Mouse (Mus musculus) midbrain, postnatal 0 days (tissue): ENCODE data around the gene Emc6. TPM values are rescaled to one million over a fixed set of nuclear protein-coding genes. Genes with fewer than 3 reads are reported as not detected.

Experiments
- ATAC-seq: fragments of 200-750 bp; cut with Nextera tagmentation; 2 replicates; pipeline ENCODE4 v1.8.0; 2017; ENCODE audit warnings: moderate number of reproducible peaks, mild to moderate bottlenecking, moderate TSS enrichment, moderate library complexity; ENCODE audit not compliant: low FRiP score
- DNase-seq: peaks from one replicate; pipeline ENCODE4 v3.0.0-alpha.2; 2015; ENCODE audit warnings: low spot score
- H3K27ac ChIP-seq: fragments of 300-500 bp; sonication (generic); 2 replicates; pipeline ENCODE4 v1.5.1; 2014; ENCODE audit warnings: low read depth, mild to moderate bottlenecking, low read length, mixed read lengths
- H3K27me3 ChIP-seq: fragments of 300-500 bp; sonication (generic); 2 replicates; pipeline ENCODE4 v1.6.1; 2014; ENCODE audit warnings: low read length, control low read depth, mixed read lengths; ENCODE audit not compliant: insufficient read depth
- H3K36me3 ChIP-seq: fragments of 300-500 bp; sonication (generic); 2 replicates; pipeline ENCODE4 v1.6.1; 2014; ENCODE audit warnings: low read length, control low read depth, mixed read lengths; ENCODE audit not compliant: insufficient read depth
- H3K4me1 ChIP-seq: fragments of 300-500 bp; sonication (generic); 2 replicates; pipeline ENCODE4 v1.6.1; 2014; ENCODE audit warnings: mild to moderate bottlenecking, control low read depth, antibody characterized with exemption, low read length, mixed read lengths; ENCODE audit not compliant: insufficient read depth
- H3K4me2 ChIP-seq: fragments of 300-500 bp; sonication (generic); 2 replicates; pipeline ENCODE4 v1.6.1; 2014; ENCODE audit warnings: low read depth, mild to moderate bottlenecking, low read length, mixed read lengths; ENCODE audit not compliant: poor library complexity, severe bottlenecking
- H3K4me3 ChIP-seq: fragments of 300-500 bp; sonication (generic); 2 replicates; pipeline ENCODE4 v1.5.1; 2014; ENCODE audit warnings: low read depth, mild to moderate bottlenecking, low read length, moderate library complexity
- H3K9ac ChIP-seq: fragments of 300-500 bp; sonication (generic); replicated peaks from 2 replicates; pipeline ENCODE4 v1.6.1; 2014; ENCODE audit warnings: mild to moderate bottlenecking, low read length, moderate library complexity, mixed read lengths; ENCODE audit not compliant: poor library complexity, severe bottlenecking
- H3K9me3 ChIP-seq: fragments of 300-500 bp; sonication (generic); 2 replicates; pipeline ENCODE4 v1.6.1; 2016; ENCODE audit warnings: low read length, control low read depth
- CTCF ChIP-seq: IDR thresholded peaks from 2 replicates; pipeline ENCODE4 v1.5.1; 2016; ENCODE audit warnings: antibody characterized with exemption, mild to moderate bottlenecking
- WGBS: fragments of 180-500 bp; shearing (Covaris S2); extraction: QIAGEN DNeasy Blood & Tissue Kit; methylation state at CpG from one replicate; pipeline ENCODE4 v1.1.7; 2014; 5-methylcytosine and 5-hydroxymethylcytosine counted together
- polyA plus RNA-seq: library from polyadenylated mRNA; unstranded; fragments of >200 nt; fragmentation: Nextera tagmentation; extraction: Ambion mirVana; gene quantifications from 2 replicates; pipeline ENCODE4 v1.2.1, GENCODE M21; 2015
- total RNA-seq: library from RNA; depleted of rRNA; stranded (reverse); fragments of >200 nt; gene quantifications from 2 replicates; pipeline ENCODE4 v1.2.3, GENCODE M21; 2014

Gene Emc6
- total and polyA plus RNA-seq, 2 experiments from 2014 or later: 141 to 182 TPM

DNA sequence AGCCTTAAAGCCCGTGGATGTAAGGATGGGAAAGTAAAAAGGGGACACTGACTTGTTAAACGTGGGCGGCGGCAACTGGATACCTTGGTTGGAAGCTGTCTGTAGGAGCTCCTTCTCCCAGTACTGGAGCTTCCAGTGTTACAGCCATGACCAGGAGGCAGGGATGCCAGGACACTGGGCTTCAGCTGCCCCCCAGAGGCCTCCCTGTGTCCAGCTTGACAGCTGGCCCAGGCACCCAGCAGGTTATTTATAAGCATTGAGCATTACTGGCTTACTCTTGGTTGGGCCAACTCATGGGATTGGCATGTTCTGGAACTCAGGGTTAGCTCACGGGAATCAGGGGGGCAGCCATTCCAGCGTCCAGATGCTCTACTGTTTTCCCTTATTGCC, 16.0 kb downstream of the Emc6 start:
- Histone ChIP-seq H3K36me3 (no peaks in the 10 kb centered on the region), H3K9ac (no peak overlapping the region), H3K4me2 (peak overlapping the region; percentile 66), H3K4me3 (peak overlapping the region; percentile 35), H3K27ac (no peak overlapping the region), H3K9me3 (no peaks in the 10 kb centered on the region), H3K27me3 (peaks cover 11% of the 10 kb centered on the region), H3K4me1 (no peaks in the 10 kb centered on the region)
- ATAC-seq (no peak), DNase-seq (no peak)
- WGBS: 27% methylated on average over 6 of the region's 6 CpGs
- TF ChIP-seq CTCF: no peak

DNA sequence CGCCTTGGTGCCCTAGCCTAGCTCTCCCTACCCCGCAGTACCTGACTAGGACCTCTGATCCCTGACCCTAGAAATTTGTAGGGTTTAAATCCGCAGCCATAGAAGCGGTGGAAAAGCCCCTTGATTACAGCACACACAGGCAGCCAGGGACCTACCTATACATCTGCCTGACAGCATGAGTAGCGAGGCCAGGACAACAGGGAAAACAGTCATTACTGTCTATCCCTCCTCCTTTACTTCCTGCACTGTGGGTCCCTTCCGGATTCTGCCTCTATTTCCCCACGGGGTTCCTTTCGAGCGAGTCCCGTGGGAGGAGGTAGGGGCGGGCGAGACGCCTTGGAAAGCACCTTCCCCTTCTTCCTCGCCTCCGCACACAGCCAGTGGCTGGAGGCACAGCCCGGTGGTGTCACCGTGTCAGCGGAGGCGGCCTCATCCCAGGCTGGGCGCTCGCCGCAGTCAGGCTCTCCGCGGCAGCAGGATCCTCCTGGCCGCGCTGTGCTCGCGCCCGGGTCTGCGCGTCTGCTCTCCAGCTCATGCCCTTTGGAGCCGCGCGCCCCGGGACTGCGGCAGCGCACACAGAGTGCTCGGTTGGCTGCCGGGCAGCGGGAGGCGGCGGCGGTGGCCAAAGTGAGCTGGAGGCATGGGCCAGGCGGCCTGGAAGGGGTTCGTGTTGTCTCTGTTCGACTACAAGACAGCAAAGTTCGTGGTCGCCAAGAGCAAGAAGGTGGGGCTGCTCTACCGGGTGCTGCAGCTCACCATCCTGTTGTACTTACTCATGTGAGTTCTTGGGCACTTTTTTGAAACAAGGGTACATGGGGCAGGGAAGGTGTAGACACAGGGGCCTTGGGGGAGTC, 16.7 kb downstream of the Emc6 start, which contains the start of gene P2rx5:
Gene P2rx5, plus strand, starts transcription at position 465 of the 854 bp plus-strand sequence.
- no peak for ATAC-seq
- H3K9me3 ChIP-seq: no peaks in the 10 kb centered on the region
- WGBS: 4% methylated on average over 49 of the region's 49 CpGs

DNA sequence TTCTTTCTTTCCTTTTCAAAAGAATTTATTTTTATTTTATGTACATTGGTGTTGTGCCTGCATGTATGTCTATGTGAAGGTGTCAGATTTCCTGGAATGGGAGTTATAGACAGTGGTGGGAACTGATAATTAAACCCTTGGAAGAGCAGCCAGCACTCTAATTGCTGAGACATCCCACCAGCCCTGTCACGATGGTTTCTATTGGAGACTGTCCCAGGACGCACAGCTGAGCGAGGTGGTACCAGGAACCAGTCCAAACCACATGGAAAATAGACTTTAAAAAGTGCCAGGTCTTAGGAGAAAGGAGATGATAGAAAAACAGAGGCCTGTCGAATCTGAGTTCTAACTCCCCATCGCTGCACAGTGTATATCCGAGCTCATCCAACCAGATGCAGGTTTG, 21.8 kb downstream of the Emc6 start:
- no peak overlapping the region for H3K4me3 ChIP-seq
- no peaks in the 10 kb centered on the region for H3K9me3 ChIP-seq
- H3K4me1 ChIP-seq: no peaks in the 10 kb centered on the region
- H3K4me2 ChIP-seq: no peak overlapping the region
- DNase-seq (no peak), ATAC-seq (no peak)
- H3K36me3 ChIP-seq: no peaks in the 10 kb centered on the region
- H3K9ac ChIP-seq: no peak overlapping the region
- H3K27me3 ChIP-seq: no peaks in the 10 kb centered on the region
- no peak overlapping the region for H3K27ac ChIP-seq
- no peak for TF ChIP-seq CTCF
- WGBS: 75% methylated on average over 6 of the region's 6 CpGs

More for the DNA sequence above, 16.7 kb downstream of the Emc6 start, which contains the start of gene P2rx5:
- Histone ChIP-seq H3K27me3 (peaks cover 11% of the 10 kb centered on the region), H3K4me1 (no peaks in the 10 kb centered on the region), H3K9ac (peak within 1 kb of the TSS; percentile 52), H3K4me3 (peak within 1 kb of the TSS; percentile 35), H3K4me2 (peak within 1 kb of the TSS; percentile 66), H3K27ac (no peak within 1 kb of the TSS), H3K36me3 (no peaks in the 10 kb centered on the region)
- peak; percentile 34 for DNase-seq
- TF ChIP-seq CTCF: no peak

DNA sequence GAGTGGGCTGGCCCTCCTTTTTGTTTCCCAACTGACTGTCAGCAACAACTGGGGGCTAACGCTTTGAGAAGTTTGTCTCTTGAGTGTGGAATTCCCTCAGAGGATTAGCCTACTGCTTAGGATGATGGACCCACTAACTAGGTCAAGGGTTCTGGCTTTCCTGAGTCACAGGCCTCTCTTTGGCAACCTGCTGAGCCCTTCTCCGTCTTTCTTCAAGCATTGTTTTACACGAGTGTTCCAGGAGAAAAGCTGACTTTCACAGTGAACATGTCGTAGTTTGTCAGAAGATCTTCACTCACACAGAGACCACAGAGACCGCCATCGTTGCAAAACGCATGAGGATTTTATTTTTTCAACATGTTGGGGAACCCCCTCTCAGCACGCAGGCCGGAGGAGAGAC, 28.6 kb downstream of the Emc6 start:
- Histone ChIP-seq H3K4me3 (no peak overlapping the region), H3K27ac (no peak overlapping the region), H3K36me3 (no peaks in the 10 kb centered on the region), H3K4me2 (no peak overlapping the region), H3K9ac (no peak overlapping the region), H3K9me3 (no peaks in the 10 kb centered on the region), H3K27me3 (no peaks in the 10 kb centered on the region), H3K4me1 (no peaks in the 10 kb centered on the region)
- WGBS: 70% methylated on average over 9 of the region's 9 CpGs
- DNase-seq (no peak), ATAC-seq (no peak)
- TF ChIP-seq CTCF: no peak

DNA sequence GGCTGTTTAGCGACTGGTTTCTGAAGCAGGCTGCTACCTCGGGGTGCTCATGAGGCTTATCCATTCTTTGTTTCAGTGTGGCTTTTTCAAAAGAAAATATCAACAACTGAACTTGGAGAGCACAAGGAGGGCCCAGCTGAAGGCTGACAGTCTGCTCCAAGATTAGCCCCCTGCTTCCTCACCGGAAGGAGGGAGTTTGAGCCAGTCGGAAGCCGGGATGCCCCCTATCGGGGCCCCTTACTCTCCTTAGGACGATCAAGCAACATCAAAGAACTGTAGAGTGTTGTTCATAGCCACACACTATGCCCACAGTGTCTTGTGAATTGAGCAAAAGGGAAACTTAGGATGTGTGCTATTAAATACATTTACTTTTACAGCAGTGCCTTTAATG, 29.9 kb downstream of the Emc6 start:
- Histone ChIP-seq H3K36me3 (no peaks in the 10 kb centered on the region), H3K27me3 (no peaks in the 10 kb centered on the region), H3K4me3 (no peak overlapping the region), H3K4me2 (no peak overlapping the region), H3K4me1 (no peaks in the 10 kb centered on the region), H3K27ac (no peak overlapping the region), H3K9ac (no peak overlapping the region), H3K9me3 (no peaks in the 10 kb centered on the region)
- 40% methylated on average over 7 of the region's 7 CpGs for WGBS
- no peak for TF ChIP-seq CTCF
- ATAC-seq (no peak), DNase-seq (no peak)
